Mouse (Mus musculus): Measurements from ENCODE around the gene Mroh8. TPM values are rescaled to one million over a fixed set of nuclear protein-coding genes. Genes with fewer than 3 reads are reported as not detected.
"Not testable (repeated sequence)": the region's sequence is repeated elsewhere in the genome, so short reads cannot be mapped to it uniquely, and the experiment has no call there.

Gene Mroh8
- polyA plus RNA-seq, 1 experiment from 2014 or later: 0.36 TPM

GRCm38 (mm10) chr2:157201081-157201830, 78.1 kb downstream of the Mroh8 start:
- peak; percentile 31 for DNase-seq (ENCODE audit: low spot score)

GRCm38 (mm10) chr2:157198405-157198804, 80.9 kb downstream of the Mroh8 start:
- not testable (repeated sequence) for DNase-seq (ENCODE audit: low spot score)

GRCm38 (mm10) chr2:157190651-157191050, 88.7 kb downstream of the Mroh8 start:
- DNase-seq (ENCODE audit: low spot score): no peak

GRCm38 (mm10) chr2:157187223-157187622, 92.1 kb downstream of the Mroh8 start:
- no peak for DNase-seq (ENCODE audit: low spot score)

GRCm38 (mm10) chr2:157186504-157186903, 92.8 kb downstream of the Mroh8 start:
- no peak for DNase-seq (ENCODE audit: low spot score)

GRCm38 (mm10) chr2:157185022-157185660, 94.2 kb downstream of the Mroh8 start:
- no peak for DNase-seq (ENCODE audit: low spot score)

- DNase-seq (ENCODE audit: low spot score): no peak
These were observed 101.2 kb downstream of the Mroh8 start for GRCm38 (mm10) chr2:157178167-157178566.

- no peak for DNase-seq (ENCODE audit: low spot score)
These were observed 103.1 kb downstream of the Mroh8 start for GRCm38 (mm10) chr2:157176248-157176647.

GRCm38 (mm10) chr2:157174416-157174815, 104.9 kb downstream of the Mroh8 start:
- DNase-seq (ENCODE audit: low spot score): no peak

- DNase-seq (ENCODE audit: low spot score): no peak
These were observed 105.8 kb downstream of the Mroh8 start for GRCm38 (mm10) chr2:157173555-157173954.

- DNase-seq (ENCODE audit: low spot score): no peak
These were observed 106.4 kb downstream of the Mroh8 start for GRCm38 (mm10) chr2:157172984-157173383.

GRCm38 (mm10) chr2:157170626-157171025, 108.7 kb downstream of the Mroh8 start:
- no peak for DNase-seq (ENCODE audit: low spot score)

GRCm38 (mm10) chr2:157170166-157170565, 109.2 kb downstream of the Mroh8 start:
- no peak for DNase-seq (ENCODE audit: low spot score)

GRCm38 (mm10) chr2:157166371-157167080, 112.8 kb downstream of the Mroh8 start:
- no peak for DNase-seq (ENCODE audit: low spot score)

GRCm38 (mm10) chr2:157165312-157166224, 113.8 kb downstream of the Mroh8 start:
- not testable (repeated sequence) for DNase-seq (ENCODE audit: low spot score)

GRCm38 (mm10) chr2:157164101-157164500, 115.2 kb downstream of the Mroh8 start:
- no peak for DNase-seq (ENCODE audit: low spot score)

Other genes starting within 250 kb of the Mroh8 start
- 0.57 TPM in 2 replicates for gene Soga1, start 200.3 kb downstream of the Mroh8 start, polyA plus RNA-seq (2015; fragmentation: Nextera tagmentation; extraction: Ambion mirVana)
- gene Tldc2, start 192.5 kb downstream of the Mroh8 start, polyA plus RNA-seq (2015; fragmentation: Nextera tagmentation; extraction: Ambion mirVana): not detected in 2 replicates
- gene Samhd1, start 144.3 kb downstream of the Mroh8 start, polyA plus RNA-seq (2015; fragmentation: Nextera tagmentation; extraction: Ambion mirVana): 23.5 and 25.5 TPM in 2 replicates
- gene Rbl1, start 75.0 kb downstream of the Mroh8 start, polyA plus RNA-seq (2015; fragmentation: Nextera tagmentation; extraction: Ambion mirVana): 36.5 and 40.7 TPM in 2 replicates
- gene Rpn2, start 532 bp downstream of the Mroh8 start, polyA plus RNA-seq (2015; fragmentation: Nextera tagmentation; extraction: Ambion mirVana): 160 and 169 TPM in 2 replicates
- 0.72 TPM in 1 of 2 replicates, not detected in the other for gene Ghrh, start 68.0 kb upstream of the Mroh8 start, polyA plus RNA-seq (2015; fragmentation: Nextera tagmentation; extraction: Ambion mirVana)
- 63.8 and 73.4 TPM in 2 replicates for gene Manbal, start 88.0 kb upstream of the Mroh8 start, polyA plus RNA-seq (2015; fragmentation: Nextera tagmentation; extraction: Ambion mirVana)
- 5.3 and 5.9 TPM in 2 replicates for gene Src, start 138.9 kb upstream of the Mroh8 start, polyA plus RNA-seq (2015; fragmentation: Nextera tagmentation; extraction: Ambion mirVana)